Mouse (Mus musculus) cerebellum, adult 2 months (tissue): ENCODE measurements around the gene Nucb1.

Experiments
- CTCF ChIP-seq: fragments of 200-500 bp; IDR thresholded peaks from 2 replicates; pipeline ENCODE4 v1.5.1; 2011; ENCODE audit warnings: low read depth, mild to moderate bottlenecking, control low read depth, low read length, moderate library complexity, borderline replicate concordance; ENCODE audit not compliant: insufficient read depth
- POLR2A ChIP-seq: fragments of 200-500 bp; IDR thresholded peaks from 2 replicates; pipeline ENCODE4 v1.6.1; 2011; ENCODE audit warnings: low read length, control low read depth, borderline replicate concordance; ENCODE audit not compliant: insufficient read depth

DNA sequence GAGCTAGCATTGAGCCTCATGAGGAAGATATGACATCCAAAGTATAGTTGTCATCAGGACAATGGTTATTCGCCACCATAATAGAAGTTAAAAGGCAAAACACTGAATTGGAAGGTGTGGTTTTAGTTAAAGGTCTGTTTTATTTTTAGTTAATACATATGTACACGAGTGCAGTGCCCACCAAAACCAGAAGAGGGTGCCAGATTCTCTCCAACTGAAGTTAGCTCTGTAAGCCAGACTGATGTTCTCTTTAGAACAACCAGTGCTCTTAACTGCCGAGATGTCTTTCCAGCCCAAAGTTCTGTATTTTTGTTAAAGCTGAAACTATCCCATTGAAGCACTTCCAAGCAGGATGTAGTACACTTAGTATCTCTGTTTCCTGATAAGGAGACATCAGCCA, 39.3 kb downstream of the Nucb1 start:
- TF ChIP-seq CTCF (peak; percentile 42; the same call in 1 of the 2 replicates), POLR2A (no peak)
